Mouse (Mus musculus) small intestine, adult 2 months (tissue): ENCODE results near the gene Tst. TPM values are rescaled to one million over a fixed set of nuclear protein-coding genes. Genes with fewer than 3 reads are reported as not detected.

Experiments used
- H3K27ac ChIP-seq: fragments of 200-500 bp; 2 replicates; pipeline ENCODE4 v1.5.1; 2012; ENCODE audit warnings: low read depth, low read length, control low read depth, inconsistent platforms; ENCODE audit not compliant: insufficient read depth
- H3K27me3 ChIP-seq: fragments of 200-500 bp; 2 replicates; pipeline ENCODE4 v1.6.1; 2012; ENCODE audit warnings: mild to moderate bottlenecking, moderate library complexity, low read length, inconsistent platforms; ENCODE audit not compliant: control insufficient read depth, insufficient read depth
- H3K36me3 ChIP-seq: fragments of 200-500 bp; 2 replicates; pipeline ENCODE4 v1.6.1; 2012; ENCODE audit warnings: mild to moderate bottlenecking, low read length, control low read depth, inconsistent platforms; ENCODE audit not compliant: control insufficient read depth, insufficient read depth
- H3K4me1 ChIP-seq: fragments of 200-500 bp; 2 replicates; pipeline ENCODE4 v1.6.1; 2012; ENCODE audit warnings: low read length, inconsistent platforms, mixed read lengths; ENCODE audit not compliant: control insufficient read depth, insufficient read depth, insufficient read length
- H3K4me3 ChIP-seq: fragments of 200-500 bp; 2 replicates; pipeline ENCODE4 v1.5.1; 2012; ENCODE audit warnings: low read depth, mild to moderate bottlenecking, control low read depth, inconsistent platforms, low read length, moderate library complexity
- CTCF ChIP-seq: fragments of 200-500 bp; IDR thresholded peaks from 2 replicates; pipeline ENCODE4 v1.5.1; 2012; ENCODE audit warnings: low read depth, mild to moderate bottlenecking, control low read depth, inconsistent platforms, low read length, moderate library complexity, mixed read lengths; ENCODE audit not compliant: insufficient replicate concordance, insufficient read length; ENCODE audit errors: extremely low read depth
- POLR2A ChIP-seq: fragments of 200-500 bp; IDR thresholded peaks from 2 replicates; pipeline ENCODE4 v1.6.1; 2012; ENCODE audit warnings: low read depth, mild to moderate bottlenecking, control low read depth, inconsistent platforms, low read length, moderate library complexity
- whole genome bisulfite sequencing: fragments of 180-500 bp; shearing (Covaris S2); methylation state at CpG from one replicate; pipeline ENCODE4 v1.1.7; 2018; 5-methylcytosine and 5-hydroxymethylcytosine counted together
- polyA plus RNA-seq: library from polyadenylated mRNA; depleted of rRNA; stranded (reverse); fragments of >200 nt; gene quantifications from 2 replicates; pipeline ENCODE4 v1.2.3, GENCODE M21; 2012

Gene Tst
- polyA plus RNA-seq, 1 experiment = 17.7 TPM

- TF ChIP-seq POLR2A = no peak
- no peak for TF ChIP-seq CTCF
- Histone ChIP-seq H3K27me3 (0 out of 2 replicates have a peak, but pooled peaks cover 7% of the 10 kb centered on the region), H3K36me3 (no peaks in the 10 kb centered on the region), H3K4me3 (no peak overlapping the region), H3K4me1 (no peaks in the 10 kb centered on the region), H3K27ac (no peak overlapping the region)
- WGBS = 68% methylated on average over 3 of the region's 3 CpGs
Measured at GRCm38 (mm10) chr15:78390855-78391254, 14.9 kb downstream of the Tst start.

- Histone ChIP-seq H3K36me3 (no peaks in the 10 kb centered on the region), H3K27ac (no peak overlapping the region), H3K4me1 (peaks cover 9% of the 10 kb centered on the region; the same call in 1 of the 2 replicates), H3K27me3 (peaks cover 5% of the 10 kb centered on the region), H3K4me3 (no peak overlapping the region)
- WGBS = 95% methylated on average over 1 of the region's 1 CpGs
- TF ChIP-seq CTCF (no peak), POLR2A (no peak)
Measured at GRCm38 (mm10) chr15:78385564-78385963, 20.1 kb downstream of the Tst start.

- Histone ChIP-seq H3K27ac (no peak overlapping the region), H3K27me3 (peaks cover 8% of the 10 kb centered on the region), H3K4me1 (peaks cover 9% of the 10 kb centered on the region; the same call in 1 of the 2 replicates), H3K36me3 (no peaks in the 10 kb centered on the region), H3K4me3 (no peak overlapping the region)
- 44% methylated on average over 7 of the region's 7 CpGs for WGBS
- TF ChIP-seq POLR2A (no peak), CTCF (no peak)
Measured at GRCm38 (mm10) chr15:78384220-78385116, 21.2 kb downstream of the Tst start.

GRCm38 (mm10) chr15:78383450-78384219 is 22.1 kb downstream of the Tst start:
- no peaks in the 10 kb centered on the region for H3K36me3 ChIP-seq
- H3K27me3 ChIP-seq = peaks cover 14% of the 10 kb centered on the region
- H3K4me3 ChIP-seq = no peak overlapping the region
- H3K4me1 ChIP-seq = peaks cover 9% of the 10 kb centered on the region; the same call in 1 of the 2 replicates
- WGBS = 48% methylated on average over 11 of the region's 11 CpGs
- H3K27ac ChIP-seq = no peak overlapping the region
- TF ChIP-seq CTCF (no peak), POLR2A (no peak)

GRCm38 (mm10) chr15:78382115-78382514 is 23.6 kb downstream of the Tst start:
- peaks cover 9% of the 10 kb centered on the region; the same call in 1 of the 2 replicates for H3K4me1 ChIP-seq
- H3K27me3 ChIP-seq = peaks cover 17% of the 10 kb centered on the region
- no peak overlapping the region for H3K27ac ChIP-seq
- WGBS = 90% methylated on average over 4 of the region's 4 CpGs
- H3K36me3 ChIP-seq = no peaks in the 10 kb centered on the region
- H3K4me3 ChIP-seq = no peak overlapping the region
- TF ChIP-seq POLR2A (no peak), CTCF (no peak)

- WGBS = 67% methylated on average over 4 of the region's 4 CpGs
- TF ChIP-seq POLR2A (no peak), CTCF (no peak)
- H3K27me3 ChIP-seq = peaks cover 17% of the 10 kb centered on the region
Measured at GRCm38 (mm10) chr15:78380741-78381140, 25.0 kb downstream of the Tst start.

GRCm38 (mm10) chr15:78380208-78380607 is 25.5 kb downstream of the Tst start:
- Histone ChIP-seq H3K27me3 (peaks cover 22% of the 10 kb centered on the region), H3K4me1 (peaks cover 9% of the 10 kb centered on the region; the same call in 1 of the 2 replicates), H3K4me3 (no peak overlapping the region), H3K36me3 (no peaks in the 10 kb centered on the region), H3K27ac (no peak overlapping the region)
- no peak for TF ChIP-seq POLR2A
- WGBS = 77% methylated on average over 2 of the region's 2 CpGs

More at GRCm38 (mm10) chr15:78380741-78381140, 25.0 kb downstream of the Tst start:
- Histone ChIP-seq H3K36me3 (no peaks in the 10 kb centered on the region), H3K27ac (no peak overlapping the region), H3K4me3 (no peak overlapping the region), H3K4me1 (peaks cover 9% of the 10 kb centered on the region; the same call in 1 of the 2 replicates)
